Mouse (Mus musculus) lung, embryonic 16.5 days (tissue): ENCODE measurements at regions not wholly inside any gene's neighbourhood (a gene's known extent, or its start where the extent isn't known, plus 50 kb on each side); places are given as distances from the start of the nearest gene placed in this dataset.
A peak's percentile ranks its signal among the peaks of the same experiment; 100 is the strongest.

Experiments
- ATAC-seq: fragments of 200-750 bp; cut with Nextera tagmentation; 2 replicates; pipeline ENCODE4 v1.8.0; 2017; ENCODE audit warnings: low read depth, mild to moderate bottlenecking, moderate library complexity
- H3K27ac ChIP-seq: fragments of 300-500 bp; sonication (generic); 2 replicates; pipeline ENCODE4 v1.5.1; 2014; ENCODE audit warnings: mild to moderate bottlenecking, control low read depth, low read length
- H3K27me3 ChIP-seq: fragments of 300-500 bp; sonication (generic); 2 replicates; pipeline ENCODE4 v1.6.1; 2014; ENCODE audit warnings: low read depth, low read length, mixed read lengths; ENCODE audit not compliant: control insufficient read depth, insufficient read depth
- H3K36me3 ChIP-seq: fragments of 300-500 bp; sonication (generic); 2 replicates; pipeline ENCODE4 v1.6.1; 2014; ENCODE audit warnings: low read length; ENCODE audit not compliant: control insufficient read depth, insufficient read depth
- H3K4me1 ChIP-seq: fragments of 300-500 bp; sonication (generic); replicated peaks from 2 replicates; pipeline ENCODE4 v1.6.1; 2014; ENCODE audit warnings: low read length, mixed read lengths; ENCODE audit not compliant: control insufficient read depth, insufficient read depth
- H3K4me2 ChIP-seq: fragments of 300-500 bp; sonication (generic); 2 replicates; pipeline ENCODE4 v1.6.1; 2014; ENCODE audit warnings: low read depth, low read length, control low read depth
- H3K4me3 ChIP-seq: fragments of 300-500 bp; sonication (generic); 2 replicates; pipeline ENCODE4 v1.5.1; 2014; ENCODE audit warnings: mild to moderate bottlenecking, low read length, control low read depth
- H3K9ac ChIP-seq: fragments of 300-500 bp; sonication (generic); 2 replicates; pipeline ENCODE4 v1.6.1; 2014; ENCODE audit warnings: low read length, control low read depth
- H3K9me3 ChIP-seq: fragments of 300-500 bp; sonication (generic); 2 replicates; pipeline ENCODE4 v1.6.1; 2016; ENCODE audit warnings: low read length; ENCODE audit not compliant: control insufficient read depth
- WGBS: fragments of 180-500 bp; shearing (Covaris S2); extraction: QIAGEN DNeasy Blood & Tissue Kit; methylation state at CpG from one replicate; pipeline ENCODE4 v1.1.7; 2014; 5-methylcytosine and 5-hydroxymethylcytosine counted together

DNA sequence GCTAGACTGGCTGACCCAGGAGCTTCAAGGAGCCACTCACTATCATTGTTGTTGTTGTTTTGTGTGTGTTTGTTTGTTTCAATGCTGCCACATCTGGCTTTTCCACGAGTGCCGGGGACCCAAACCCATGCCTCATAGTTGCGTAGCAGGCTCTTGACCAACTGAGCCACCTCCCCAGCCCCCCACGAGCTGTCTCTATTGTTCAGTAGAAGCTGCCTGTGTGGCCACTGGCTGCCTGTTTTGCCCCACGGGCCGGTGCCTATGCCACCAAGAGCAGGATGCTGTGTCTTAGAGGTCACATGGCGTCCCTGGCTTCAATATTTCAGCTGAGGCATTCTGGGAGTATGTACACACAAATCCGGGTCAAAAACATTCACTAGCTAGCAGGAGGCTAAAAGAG lies 75.4 kb upstream of the Maml3 start:
- no peaks in the 10 kb centered on the region for H3K36me3 ChIP-seq
- H3K27me3 ChIP-seq, result no peaks in the 10 kb centered on the region
- peak overlapping the region; percentile 1; the same call in 1 of the 2 replicates for H3K9ac ChIP-seq
- peak overlapping the region; percentile 55 for H3K4me2 ChIP-seq
- WGBS, result 28% methylated on average over 8 of the region's 8 CpGs
- peaks cover 44% of the 10 kb centered on the region for H3K4me1 ChIP-seq
- peak overlapping the region; percentile 97 for H3K27ac ChIP-seq
- ATAC-seq, result peak; percentile 47
- H3K4me3 ChIP-seq, result no peak overlapping the region
- no peaks in the 10 kb centered on the region for H3K9me3 ChIP-seq

DNA sequence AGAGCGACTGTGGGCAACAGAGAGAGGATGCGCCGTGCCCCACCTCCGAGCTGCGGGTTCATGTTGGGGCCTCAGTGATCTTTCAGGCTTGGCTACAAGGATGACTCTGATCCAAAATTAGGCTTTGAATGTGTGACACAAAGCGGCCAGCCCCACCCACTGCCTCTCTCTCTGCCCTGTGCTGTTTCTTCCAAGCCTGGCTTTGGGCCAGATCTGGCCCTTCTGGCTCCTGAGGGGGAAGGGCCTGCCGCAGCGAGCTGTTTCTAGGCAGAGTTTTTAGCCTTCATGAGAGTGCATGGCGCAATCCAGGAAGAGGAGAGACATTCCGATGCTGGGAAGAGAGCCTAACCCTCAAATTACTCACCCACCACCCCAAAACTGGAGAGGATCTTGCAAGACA lies 75.9 kb upstream of the Maml3 start:
- 18% methylated on average over 10 of the region's 10 CpGs for WGBS
- Histone ChIP-seq H3K4me1 (peaks cover 40% of the 10 kb centered on the region), H3K27me3 (no peaks in the 10 kb centered on the region), H3K9ac (no peak overlapping the region), H3K9me3 (no peaks in the 10 kb centered on the region), H3K27ac (peak overlapping the region; percentile 97), H3K4me2 (peak overlapping the region; percentile 55), H3K4me3 (no peak overlapping the region), H3K36me3 (no peaks in the 10 kb centered on the region)
- ATAC-seq, result peak; percentile 94

DNA sequence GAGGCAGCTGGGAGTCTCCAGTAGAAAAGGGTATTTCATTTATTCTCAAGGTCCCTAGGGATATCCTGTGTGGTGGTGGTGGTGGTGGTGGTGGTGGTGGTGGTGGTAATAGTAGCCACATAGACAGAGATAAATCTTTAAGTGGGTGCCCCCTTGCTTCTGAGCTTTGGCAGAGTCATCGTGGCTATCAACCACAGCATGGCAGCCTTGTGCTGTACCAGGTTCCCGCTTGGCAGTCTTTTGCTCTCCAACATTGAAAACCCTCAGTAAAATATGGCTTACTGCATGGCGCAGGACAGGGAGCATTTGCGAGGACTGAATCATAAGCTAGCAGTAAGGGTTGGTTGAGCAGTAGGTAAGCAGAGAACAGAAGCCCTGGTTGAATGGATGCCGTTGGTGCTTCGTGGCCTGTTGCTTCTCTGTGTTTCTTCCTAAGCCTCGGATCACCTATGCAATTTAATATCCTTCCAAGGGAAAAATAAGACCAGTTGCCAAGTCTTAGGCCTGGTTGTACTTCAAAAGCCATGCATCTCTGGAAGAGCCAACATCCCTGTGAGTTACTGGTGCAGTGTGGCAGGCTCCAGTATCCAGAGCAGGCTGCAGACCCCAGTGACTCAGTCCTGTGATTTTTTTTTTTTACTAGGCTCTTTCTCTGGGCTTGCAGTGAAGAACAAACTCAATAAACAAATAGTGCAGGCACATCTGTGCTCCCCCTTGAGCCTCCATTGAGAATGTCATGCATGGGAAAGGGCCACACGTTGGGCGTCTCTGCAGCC lies 76.6 kb upstream of the Maml3 start:
- H3K9ac ChIP-seq, result no peak overlapping the region

DNA sequence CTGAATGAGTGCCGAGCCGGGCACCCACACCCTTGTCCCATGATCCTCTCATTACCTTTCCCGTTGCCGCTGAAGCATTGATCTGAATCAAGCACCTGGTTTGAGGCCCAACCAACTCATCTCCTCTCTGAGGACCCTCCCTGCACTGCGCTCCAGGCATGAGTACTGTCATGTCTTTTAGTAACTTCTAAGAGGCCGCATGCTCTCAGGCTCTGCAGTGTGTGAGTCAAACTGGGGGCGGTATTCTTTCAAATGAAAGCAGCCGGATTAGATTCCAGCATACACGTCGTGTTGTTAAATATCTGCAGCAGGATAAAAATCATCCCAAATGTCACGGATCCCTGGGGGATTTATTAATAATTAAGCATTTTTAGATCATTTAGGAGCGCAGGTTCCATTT lies 79.4 kb upstream of the Maml3 start:
- Histone ChIP-seq H3K9me3 (no peaks in the 10 kb centered on the region), H3K4me3 (no peak overlapping the region), H3K4me2 (no peak overlapping the region), H3K36me3 (no peaks in the 10 kb centered on the region), H3K27me3 (no peaks in the 10 kb centered on the region), H3K27ac (no peak overlapping the region), H3K4me1 (peaks cover 23% of the 10 kb centered on the region), H3K9ac (no peak overlapping the region)
- no peak for ATAC-seq
- 80% methylated on average over 12 of the region's 12 CpGs for WGBS

More for the DNA sequence above, 76.6 kb upstream of the Maml3 start:
- no peak overlapping the region for H3K4me3 ChIP-seq
- peak overlapping the region; percentile 97 for H3K27ac ChIP-seq
- H3K27me3 ChIP-seq, result no peaks in the 10 kb centered on the region
- H3K4me1 ChIP-seq, result peaks cover 36% of the 10 kb centered on the region
- no peaks in the 10 kb centered on the region for H3K36me3 ChIP-seq
- H3K9me3 ChIP-seq, result no peaks in the 10 kb centered on the region
- H3K4me2 ChIP-seq, result no peak overlapping the region; the same call in 1 of the 2 replicates
- WGBS, result 80% methylated on average over 9 of the region's 9 CpGs
- ATAC-seq, result no peak

DNA sequence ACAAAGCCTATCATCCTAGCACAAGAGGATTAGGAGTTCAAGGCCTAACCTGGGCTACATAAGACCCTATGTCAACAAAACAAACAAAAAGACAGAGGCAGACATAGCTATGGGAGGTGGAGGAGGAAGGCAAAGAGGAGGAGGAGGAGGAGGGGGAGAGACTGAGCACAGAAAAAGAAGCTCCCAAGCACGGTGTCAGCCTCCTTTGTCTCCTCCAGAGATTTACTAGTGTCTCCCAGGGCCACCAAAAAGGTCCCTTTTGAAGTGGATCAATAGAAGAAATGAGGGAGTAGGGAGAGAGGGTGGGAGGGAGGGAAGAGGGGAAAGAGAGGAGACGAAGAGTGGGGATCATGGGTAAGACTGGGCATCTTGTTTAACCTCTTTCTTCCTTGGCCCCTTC lies 80.5 kb upstream of the Maml3 start:
- ATAC-seq, result no peak
- Histone ChIP-seq H3K4me2 (no peak overlapping the region), H3K4me1 (peaks cover 13% of the 10 kb centered on the region), H3K9ac (no peak overlapping the region), H3K4me3 (no peak overlapping the region), H3K9me3 (no peaks in the 10 kb centered on the region), H3K27ac (no peak overlapping the region), H3K27me3 (no peaks in the 10 kb centered on the region), H3K36me3 (no peaks in the 10 kb centered on the region)
- 44% methylated on average over 2 of the region's 2 CpGs for WGBS

DNA sequence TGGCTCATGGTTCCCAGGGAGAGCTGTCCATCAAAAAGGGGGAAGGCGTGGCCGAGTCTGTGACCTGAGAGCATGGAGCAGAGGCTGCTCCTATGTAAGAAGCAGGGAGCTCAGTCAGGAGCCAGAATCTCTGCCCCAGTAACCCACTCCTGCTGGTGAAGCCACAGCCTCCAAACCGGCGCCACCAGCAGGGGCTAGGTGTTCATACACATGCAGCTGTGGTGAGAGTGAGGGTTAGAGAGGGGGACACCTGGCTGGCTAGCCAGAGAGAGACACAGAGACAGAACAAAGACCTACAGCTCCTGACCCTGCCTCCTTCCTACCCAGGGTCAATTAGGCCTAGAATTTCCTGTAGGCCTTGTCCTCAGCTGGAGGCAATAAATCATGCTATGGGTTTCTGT lies 80.7 kb upstream of the Foxo1 start:
- no peak overlapping the region for H3K9ac ChIP-seq
- H3K4me1 ChIP-seq, result peaks cover 2% of the 10 kb centered on the region
- WGBS, result 61% methylated on average over 4 of the region's 4 CpGs
- no peak overlapping the region for H3K4me3 ChIP-seq
- H3K36me3 ChIP-seq, result no peaks in the 10 kb centered on the region
- 0 out of 2 replicates have a peak, but pooled peaks have one; percentile 23 for ATAC-seq
- no peak overlapping the region for H3K4me2 ChIP-seq
- no peaks in the 10 kb centered on the region for H3K27me3 ChIP-seq
- no peak overlapping the region for H3K27ac ChIP-seq
- H3K9me3 ChIP-seq, result no peaks in the 10 kb centered on the region

DNA sequence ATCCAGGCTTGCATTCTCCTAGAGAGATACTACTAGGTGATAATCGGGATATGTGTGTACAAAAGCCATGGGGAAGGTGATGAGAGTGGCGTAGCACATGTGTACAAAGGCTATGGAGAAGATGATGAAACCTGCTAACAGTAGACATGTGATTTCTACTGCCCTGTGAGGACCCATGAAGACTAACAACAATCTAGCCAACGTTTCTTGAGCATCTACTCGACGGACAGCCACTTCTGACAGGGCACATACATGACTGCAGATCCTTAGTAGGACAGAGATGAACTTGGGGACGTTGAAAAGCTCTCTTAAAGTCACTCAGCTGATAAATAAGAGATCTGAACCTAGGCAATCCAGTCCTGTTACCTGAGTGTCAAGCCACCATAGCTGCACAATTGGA lies 79.8 kb upstream of the Foxo1 start:
- H3K4me1 ChIP-seq, result peaks cover 9% of the 10 kb centered on the region
- no peaks in the 10 kb centered on the region for H3K36me3 ChIP-seq
- no peak overlapping the region for H3K4me3 ChIP-seq
- ATAC-seq, result no peak
- 77% methylated on average over 6 of the region's 6 CpGs for WGBS
- H3K27me3 ChIP-seq, result no peaks in the 10 kb centered on the region
- H3K9ac ChIP-seq, result no peak overlapping the region
- no peak overlapping the region for H3K4me2 ChIP-seq
- H3K27ac ChIP-seq, result no peak overlapping the region
- no peaks in the 10 kb centered on the region for H3K9me3 ChIP-seq

DNA sequence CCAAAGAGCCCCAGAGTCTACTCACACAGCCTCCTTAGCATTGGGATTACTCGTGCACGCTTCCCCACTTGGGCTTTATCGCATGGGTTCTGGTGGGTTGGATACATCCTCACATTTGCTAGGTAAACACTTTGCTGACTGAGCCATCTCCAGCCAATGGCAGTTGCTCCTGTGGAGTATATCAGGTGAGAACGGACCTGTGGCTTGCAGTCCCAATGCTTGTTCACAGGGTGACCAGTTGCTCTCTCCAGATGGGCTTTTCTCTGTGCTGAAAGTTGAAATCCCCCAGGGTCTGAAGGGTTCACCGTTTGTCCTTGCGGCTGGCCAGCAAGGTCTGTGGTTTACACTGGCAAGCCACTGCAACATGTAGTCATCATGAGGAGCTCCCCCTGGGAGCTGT lies 79.1 kb upstream of the Foxo1 start:
- Histone ChIP-seq H3K4me1 (peaks cover 9% of the 10 kb centered on the region), H3K27me3 (no peaks in the 10 kb centered on the region), H3K9ac (no peak overlapping the region), H3K9me3 (no peaks in the 10 kb centered on the region), H3K4me3 (no peak overlapping the region), H3K36me3 (no peaks in the 10 kb centered on the region), H3K4me2 (no peak overlapping the region), H3K27ac (no peak overlapping the region)
- 80% methylated on average over 6 of the region's 6 CpGs for WGBS
- ATAC-seq, result no peak

DNA sequence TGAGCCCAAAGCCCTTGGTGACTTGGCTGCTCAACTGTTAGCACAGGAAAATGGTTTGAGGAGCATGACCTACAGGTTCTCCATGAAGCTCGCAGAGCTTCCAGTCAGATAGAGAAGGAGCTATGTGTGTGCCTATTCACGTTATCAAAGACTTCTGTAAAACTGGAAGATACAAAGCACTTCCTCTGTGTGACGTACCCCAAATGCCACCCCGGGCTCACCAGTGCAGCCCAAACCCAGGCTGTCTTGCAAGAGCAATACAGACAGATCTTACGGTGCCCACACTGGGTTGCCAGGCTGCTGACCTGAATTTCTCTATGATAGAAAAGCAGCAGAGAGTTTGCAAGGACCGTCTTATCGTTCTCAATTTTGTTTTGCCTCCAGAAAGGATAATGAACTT lies 78.1 kb upstream of the Foxo1 start:
- Histone ChIP-seq H3K4me3 (no peak overlapping the region), H3K9ac (no peak overlapping the region)

More for the DNA sequence above, 78.1 kb upstream of the Foxo1 start:
- H3K4me1 ChIP-seq, result peaks cover 9% of the 10 kb centered on the region
- no peaks in the 10 kb centered on the region for H3K36me3 ChIP-seq
- no peak overlapping the region for H3K4me2 ChIP-seq
- H3K9me3 ChIP-seq, result no peaks in the 10 kb centered on the region
- no peak for ATAC-seq
- 71% methylated on average over 7 of the region's 7 CpGs for WGBS
- no peaks in the 10 kb centered on the region for H3K27me3 ChIP-seq
- no peak overlapping the region for H3K27ac ChIP-seq
